Mouse (Mus musculus): ENCODE results near the gene Kmt2d.

Gene Kmt2d

DNA sequence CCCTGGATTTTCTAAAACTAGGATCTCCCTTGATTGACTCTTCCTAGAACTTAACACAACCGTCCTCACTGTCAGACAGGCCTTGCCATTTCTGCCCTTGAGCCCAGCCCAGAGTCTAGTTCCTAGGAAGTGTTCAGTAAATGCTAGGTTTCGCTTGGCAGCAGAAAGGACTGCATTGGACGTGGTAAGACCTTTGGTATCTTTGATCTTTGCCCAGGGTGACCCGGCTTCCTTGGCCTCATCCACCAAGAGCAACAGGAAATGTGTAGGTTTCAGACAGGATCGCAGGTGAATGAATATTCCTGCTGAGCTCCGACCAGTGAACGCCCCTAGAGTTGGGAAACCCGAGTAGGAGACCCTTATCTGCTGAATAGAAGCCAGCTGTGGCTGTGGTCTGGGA, 68.1 kb downstream of the Kmt2d start:
- no peak for DNase-seq (ENCODE audit: low read depth, low spot score)

DNA sequence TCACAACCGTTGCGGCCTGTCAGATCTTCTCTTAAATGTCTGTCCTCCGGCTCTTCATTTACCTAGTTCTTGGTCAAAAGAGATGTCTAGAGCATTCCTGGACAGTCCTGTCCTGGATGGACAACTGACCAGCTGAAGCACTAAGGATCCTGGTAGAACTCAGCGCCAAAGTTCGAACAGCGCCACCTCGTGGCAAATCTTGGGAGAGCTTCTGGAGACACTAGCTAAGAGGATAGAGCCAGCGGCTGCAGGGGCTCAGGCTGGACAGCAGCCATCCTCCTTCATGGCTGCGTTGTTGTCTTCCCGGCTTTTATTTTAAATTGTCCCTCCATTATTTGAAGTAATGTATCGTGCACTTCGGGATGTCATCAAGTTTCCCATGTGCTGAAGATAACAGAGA, 71.6 kb downstream of the Kmt2d start:
- no peak for DNase-seq (ENCODE audit: low read depth, low spot score)

DNA sequence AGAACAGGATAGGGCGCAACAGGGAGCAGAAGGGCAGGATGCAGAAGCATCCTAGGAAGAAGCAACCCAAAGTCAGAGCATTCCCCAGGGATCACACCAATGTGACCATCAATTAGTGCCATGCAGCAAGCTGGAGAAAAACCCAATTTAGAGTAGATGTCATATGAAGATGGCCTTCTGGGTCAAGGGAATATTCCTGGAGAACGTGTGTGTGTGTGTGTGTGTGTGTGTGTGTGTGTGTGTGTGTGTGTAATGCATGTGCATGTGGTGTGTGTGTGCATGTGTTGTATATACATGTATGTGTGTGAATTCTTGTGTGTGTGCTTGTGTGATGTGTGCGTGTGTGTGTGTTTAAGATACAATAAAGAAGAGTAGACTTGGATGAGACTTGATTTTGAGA, 72.1 kb downstream of the Kmt2d start:
- no peak for DNase-seq (ENCODE audit: low read depth, low spot score)

DNA sequence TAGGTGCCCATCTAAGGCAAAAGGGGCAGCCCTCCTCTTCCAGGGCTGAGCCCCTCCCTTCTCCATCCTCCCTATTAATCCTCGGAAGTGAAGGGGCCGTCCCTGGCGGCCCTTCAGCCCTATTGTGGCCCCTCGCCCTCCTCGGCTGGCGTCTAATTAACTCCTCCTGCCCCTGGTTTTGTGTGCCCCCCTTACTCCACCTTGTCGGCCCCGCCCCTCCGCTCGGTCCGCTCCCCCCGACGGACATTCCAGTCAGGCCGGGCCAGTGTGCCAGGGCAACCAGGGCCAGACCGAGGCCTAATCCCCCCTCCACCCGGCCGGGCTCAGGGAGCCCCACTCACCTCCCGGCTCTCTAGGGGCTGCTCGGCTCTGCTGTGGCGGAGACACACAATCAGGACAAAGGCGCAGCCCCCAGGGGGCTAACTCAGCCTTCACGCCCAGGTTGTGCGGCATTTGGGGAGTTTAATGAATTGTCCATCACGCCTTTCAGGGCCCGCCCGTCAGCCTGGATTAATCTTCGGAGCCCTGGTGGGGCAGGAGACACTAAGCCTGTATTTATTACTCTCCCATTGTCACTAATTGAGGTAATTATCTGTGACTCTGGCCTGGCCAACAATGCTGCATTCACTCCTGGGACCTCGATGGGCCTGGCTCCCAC, 73.0 kb downstream of the Kmt2d start:
- DNase-seq (ENCODE audit: low read depth, low spot score): no peak

DNA sequence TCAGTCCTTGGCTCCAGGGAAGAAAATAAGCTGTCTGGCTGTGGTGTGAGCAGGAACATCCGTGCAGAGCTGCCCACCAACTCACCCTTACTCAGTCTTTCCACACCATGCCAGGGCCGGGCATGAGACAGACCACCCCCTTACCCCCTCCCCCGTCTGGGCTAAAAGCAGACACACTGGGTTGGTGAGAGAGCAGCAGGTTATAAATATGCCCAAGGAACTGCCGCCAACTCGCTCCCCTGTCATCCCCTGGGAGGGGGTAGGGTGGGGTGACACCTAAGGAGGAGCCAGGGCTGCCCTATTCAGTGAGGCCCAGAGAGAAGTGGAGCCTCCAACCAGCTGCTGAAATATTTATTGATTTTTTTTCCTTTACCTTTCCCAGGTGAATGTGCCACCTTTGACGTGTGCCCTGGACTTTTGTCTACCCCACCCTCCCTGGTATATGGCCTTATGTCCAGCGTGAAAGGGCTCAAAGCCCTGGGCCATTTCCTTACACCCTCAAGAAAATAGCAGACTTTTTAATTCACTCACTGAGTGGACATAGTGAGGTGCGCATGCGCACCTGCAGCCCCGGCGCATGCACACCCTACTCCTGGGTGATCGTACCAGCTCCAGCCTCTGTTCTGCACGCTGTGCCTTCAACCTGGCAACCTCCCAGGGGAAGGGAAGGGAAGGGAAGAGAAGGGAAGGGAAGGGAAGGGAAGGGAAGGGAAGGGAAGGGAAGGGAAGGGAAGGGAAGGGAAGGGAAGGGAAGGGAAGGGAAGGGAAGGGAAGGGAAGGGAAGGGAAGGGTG, 74.0 kb downstream of the Kmt2d start:
- DNase-seq (ENCODE audit: low read depth, low spot score): no peak

DNA sequence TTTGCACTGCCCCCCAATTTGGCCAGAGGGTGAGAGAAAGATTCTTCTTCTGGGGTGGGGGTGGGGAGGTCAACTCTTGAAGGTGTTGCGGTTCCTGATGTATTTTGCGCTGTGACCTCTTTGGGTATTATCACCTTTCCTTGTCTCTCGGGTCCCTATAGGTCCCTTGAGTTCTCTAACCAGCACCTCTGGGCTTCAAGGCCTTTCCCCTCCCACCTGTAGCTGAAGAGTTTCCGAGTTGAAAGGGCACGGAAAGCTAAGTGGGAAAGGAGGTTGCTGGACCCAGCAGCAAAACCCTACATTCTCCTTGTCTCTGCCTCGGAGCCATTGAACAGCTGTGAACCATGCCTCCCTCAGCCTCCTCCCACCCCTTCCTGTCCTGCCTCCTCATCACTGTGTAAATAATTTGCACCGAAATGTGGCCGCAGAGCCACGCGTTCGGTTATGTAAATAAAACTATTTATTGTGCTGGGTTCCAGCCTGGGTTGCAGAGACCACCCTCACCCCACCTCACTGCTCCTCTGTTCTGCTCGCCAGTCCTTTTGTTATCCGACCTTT, 77.8 kb downstream of the Kmt2d start:
- no peak for DNase-seq (ENCODE audit: low read depth, low spot score)

DNA sequence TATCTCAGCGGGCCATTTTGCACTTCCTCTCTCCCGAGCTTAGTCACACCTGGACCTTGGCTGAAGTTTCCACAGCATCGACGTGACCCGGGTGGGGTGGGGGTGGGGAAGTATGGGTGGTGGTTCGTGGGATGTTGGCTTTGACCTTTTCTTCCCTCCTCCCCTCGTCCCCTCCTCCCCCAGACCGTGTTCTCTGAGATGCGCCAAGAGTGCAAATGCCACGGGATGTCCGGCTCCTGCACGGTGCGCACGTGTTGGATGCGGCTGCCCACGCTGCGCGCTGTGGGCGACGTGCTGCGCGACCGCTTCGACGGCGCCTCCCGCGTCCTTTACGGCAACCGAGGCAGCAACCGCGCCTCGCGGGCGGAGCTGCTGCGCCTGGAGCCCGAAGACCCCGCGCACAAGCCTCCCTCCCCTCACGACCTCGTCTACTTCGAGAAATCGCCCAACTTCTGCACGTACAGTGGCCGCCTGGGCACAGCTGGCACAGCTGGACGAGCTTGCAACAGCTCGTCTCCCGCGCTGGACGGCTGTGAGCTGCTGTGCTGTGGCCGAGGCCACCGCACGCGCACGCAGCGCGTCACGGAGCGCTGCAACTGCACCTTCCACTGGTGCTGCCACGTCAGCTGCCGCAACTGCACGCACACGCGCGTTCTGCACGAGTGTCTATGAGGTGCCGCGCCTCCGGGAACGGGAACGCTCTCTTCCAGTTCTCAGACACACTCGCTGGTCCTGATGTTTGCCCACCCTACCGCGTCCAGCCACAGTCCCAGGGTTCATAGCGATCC, 78.6 kb downstream of the Kmt2d start:
- no peak for DNase-seq (ENCODE audit: low read depth, low spot score)

DNA sequence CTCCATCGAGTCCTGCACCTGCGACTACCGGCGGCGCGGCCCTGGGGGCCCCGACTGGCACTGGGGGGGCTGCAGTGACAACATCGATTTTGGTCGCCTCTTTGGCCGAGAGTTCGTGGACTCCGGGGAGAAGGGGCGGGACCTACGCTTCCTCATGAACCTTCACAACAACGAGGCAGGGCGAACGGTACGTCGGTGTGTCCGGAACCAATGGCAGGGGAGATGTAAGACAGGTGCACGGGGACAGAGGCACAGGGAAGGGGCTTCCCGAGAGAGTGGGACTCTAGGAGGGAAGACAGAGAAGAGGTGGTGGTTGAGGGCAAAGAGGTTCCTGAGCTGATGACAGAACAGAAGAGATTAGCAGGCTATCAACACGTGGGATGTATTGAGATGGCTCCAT, 79.2 kb downstream of the Kmt2d start:
- DNase-seq (ENCODE audit: low read depth, low spot score): no peak

DNA sequence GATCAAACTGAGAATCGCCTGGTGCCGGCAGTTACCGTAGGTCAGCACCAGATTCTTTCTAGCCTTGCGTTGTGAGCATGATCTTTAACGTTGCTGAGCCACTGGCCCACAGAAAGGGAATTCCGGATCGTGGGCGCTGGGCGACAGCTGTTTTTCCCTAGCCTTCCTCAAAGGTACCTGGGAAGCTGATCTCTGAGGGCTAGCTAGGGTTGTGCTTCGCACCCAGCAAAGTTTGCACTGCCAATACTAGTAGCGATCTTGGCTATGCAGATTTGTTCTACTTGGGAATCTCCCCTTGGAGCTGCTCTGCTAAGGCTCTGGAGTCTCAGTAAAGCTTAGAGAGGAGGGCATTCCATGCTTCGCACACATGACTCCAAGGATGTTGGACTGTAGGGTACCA, 79.8 kb downstream of the Kmt2d start:
- no peak for DNase-seq (ENCODE audit: low read depth, low spot score)

DNA sequence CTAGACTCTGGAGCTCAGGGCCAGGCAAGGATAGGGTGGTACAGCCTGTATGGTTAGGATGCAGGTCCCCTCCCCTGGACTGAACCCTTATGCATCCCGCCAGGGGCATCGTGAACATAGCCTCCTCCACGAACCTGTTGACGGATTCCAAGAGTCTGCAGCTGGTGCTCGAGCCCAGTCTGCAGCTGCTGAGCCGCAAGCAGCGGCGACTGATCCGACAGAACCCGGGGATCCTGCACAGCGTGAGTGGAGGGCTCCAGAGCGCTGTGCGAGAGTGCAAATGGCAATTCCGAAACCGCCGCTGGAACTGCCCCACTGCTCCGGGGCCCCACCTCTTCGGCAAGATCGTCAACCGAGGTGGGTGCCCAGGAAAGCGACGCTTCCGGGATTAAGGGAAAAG, 80.2 kb downstream of the Kmt2d start:
- no peak for DNase-seq (ENCODE audit: low read depth, low spot score)

DNA sequence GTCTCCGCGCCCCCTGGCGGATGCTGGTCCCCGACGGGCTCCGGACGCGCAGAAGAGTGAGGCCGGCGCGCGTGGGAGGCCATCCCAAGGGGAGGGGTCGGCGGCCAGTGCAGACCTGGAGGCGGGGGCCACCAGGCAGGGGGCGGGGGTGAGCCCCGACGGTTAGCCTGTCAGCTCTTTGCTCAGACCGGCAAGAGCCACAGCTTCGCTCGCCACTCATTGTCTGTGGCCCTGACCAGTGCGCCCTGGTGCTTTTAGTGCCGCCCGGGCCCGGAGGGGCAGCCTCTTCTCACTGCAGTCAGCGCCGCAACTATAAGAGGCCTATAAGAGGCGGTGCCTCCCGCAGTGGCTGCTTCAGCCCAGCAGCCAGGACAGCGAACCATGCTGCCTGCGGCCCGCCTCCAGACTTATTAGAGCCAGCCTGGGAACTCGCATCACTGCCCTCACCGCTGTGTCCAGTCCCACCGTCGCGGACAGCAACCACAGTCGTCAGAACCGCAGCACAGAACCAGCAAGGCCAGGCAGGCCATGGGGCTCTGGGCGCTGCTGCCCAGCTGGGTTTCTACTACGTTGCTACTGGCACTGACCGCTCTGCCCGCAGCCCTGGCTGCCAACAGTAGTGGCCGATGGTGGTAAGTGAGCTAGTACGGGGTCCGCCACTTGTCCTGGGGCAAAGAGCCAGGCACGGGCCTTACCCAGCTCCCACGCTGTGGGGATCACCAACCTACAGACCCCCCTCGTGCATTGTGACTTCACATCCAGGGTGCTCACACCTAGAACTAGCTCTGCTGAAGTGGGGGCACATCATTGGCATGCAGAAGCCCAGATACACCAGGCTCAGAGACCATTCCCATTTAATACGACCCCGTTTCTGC, 81.1 kb downstream of the Kmt2d start, which contains the start of gene Wnt1:
Wnt1 (plus strand) TSS at position 197 of the 875 bp plus-strand sequence.
- DNase-seq (ENCODE audit: low read depth, low spot score): no peak

DNA sequence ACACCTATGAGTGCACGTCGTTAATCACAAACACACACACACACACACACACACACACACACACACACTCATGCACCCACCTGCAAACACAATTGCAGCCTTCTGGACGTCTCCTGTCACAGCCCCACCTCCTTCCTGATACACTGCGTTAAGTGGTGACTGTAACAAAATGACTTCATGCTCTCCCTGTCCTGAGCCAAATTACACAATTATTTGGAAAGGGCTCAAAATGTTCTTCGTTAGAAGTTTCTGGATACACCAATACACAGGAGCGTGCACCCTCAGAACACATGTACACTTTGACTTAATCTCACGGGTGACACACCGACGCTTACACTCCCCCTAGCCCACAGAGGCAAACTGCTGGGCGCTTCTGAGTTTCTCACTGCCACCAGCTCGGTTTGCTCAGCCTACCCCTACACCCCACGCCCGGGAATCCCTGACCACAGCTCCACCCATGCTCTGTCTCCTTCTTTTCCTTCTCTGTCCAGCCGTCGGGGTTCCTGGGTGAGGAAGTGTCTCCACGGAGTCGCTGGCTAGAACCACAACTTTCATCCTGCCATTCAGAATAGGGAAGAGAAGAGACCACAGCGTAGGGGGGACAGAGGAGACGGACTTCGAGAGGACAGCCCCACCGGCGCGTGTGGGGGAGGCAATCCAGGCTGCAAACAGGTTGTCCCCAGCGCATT, 81.9 kb downstream of the Kmt2d start:
- DNase-seq (ENCODE audit: low read depth, low spot score): no peak

DNA sequence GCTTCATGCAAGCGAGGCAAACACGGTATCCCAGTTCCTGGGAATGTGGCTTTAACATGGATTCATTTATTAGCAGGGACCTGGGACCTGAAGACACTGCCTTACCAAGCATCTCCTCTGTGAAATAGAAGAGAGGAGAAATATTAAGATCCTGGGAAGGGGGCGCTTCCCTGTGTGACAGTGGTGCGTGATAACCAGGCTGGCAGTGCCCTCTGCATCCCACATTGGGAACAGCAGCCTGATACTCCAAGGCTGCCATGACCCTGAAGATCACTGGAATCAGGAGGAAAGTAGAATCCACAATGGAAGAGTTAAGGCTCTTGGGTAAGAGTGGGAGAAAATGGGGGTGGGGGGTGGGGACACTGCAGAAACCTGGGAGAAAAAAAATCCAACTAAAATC, 83.1 kb downstream of the Kmt2d start:
- DNase-seq (ENCODE audit: low read depth, low spot score): no peak

DNA sequence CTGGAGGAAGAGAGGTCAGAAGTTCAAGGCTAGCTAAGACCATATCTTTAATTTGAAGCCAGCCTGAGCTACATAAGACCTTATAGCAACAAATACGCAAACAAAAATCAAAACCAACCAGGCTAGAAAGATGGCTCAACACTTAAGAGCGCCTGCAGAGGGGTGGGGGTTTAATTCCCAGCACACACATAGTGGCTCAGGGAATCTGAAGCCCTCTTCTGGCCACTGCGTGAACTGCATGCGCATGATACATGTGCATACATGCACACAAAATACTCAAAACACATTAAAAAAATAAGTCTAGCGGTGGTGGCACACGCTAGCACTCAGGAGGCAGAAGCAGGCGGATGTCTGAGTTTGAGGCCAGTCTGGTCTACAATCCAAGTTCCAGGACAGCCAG, 85.3 kb downstream of the Kmt2d start:
- no peak for DNase-seq (ENCODE audit: low read depth, low spot score)

Data from WW6 (cell line).